12 mouse cellular contexts compared by ENCODE assay signal in the genomic region with DNA sequence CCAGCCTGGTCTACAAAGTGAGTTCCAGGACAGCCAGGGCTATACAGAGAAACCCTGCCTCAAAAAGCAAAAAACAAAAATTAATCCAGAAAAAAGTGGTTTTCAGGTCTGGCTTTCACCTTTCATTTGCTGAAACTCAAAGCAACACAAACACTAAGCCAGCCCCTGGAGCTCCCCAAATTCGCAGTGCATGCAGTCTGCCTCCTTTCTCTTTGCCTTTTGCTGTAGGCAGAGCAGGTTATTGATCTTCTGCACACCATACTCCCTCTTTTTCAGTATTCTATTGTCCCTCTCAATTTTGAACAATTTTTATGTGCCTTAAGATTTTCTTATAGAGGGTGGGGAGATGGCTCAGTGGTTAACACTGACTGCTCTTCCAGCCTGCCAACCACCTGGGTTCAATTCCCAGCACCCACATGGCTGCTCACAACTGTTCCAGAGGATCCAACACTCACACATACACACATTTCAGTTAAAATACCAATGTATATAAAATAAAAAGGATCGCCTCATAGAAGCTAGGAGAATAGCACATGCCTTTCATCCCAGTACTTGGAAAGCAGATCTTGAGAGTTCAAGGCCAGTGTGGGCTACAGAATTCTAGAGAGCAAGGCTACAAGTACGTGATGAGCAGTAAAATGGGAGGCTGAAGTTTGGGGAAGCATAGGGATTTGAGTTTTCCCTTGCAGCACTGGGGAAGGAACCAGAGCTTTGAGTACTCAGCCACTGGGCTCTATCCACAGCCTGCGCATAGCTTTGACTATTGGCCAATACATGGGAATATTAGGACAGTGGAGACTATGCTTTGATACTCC. TPM values are rescaled to one million over a fixed set of nuclear protein-coding genes. Genes with fewer than 3 reads are reported as not detected.
DNase-seq lines count a peak whose midpoint lies in the region; ATAC-seq and TF ChIP-seq lines count a peak whose summit lies in the region.
"Had no signal": no experiment of that assay in that cellular context is flagged by ENCODE, and none has a peak within 500 bp of the region (broad histone marks: within the 10 kb centered on the region; RNA-seq: fewer than 3 reads in every experiment).

No protein-coding gene starts in this region.

- TF ChIP-seq EP300 in heart, postnatal 0 days (IDR thresholded peaks at IDR 0.05; ENCODE audit: low read depth) = no peak

- TF ChIP-seq CTCF in heart, postnatal 0 days (IDR thresholded peaks at IDR 0.05; ENCODE audit: low read depth) = no peak
- no peak for TF ChIP-seq CTCF in spleen, adult 2 months (IDR thresholded peaks at IDR 0.05; ENCODE audit: extremely low read depth, insufficient read depth, insufficient read length, insufficient replicate concordance)

- no peak for ATAC-seq in heart, postnatal 0 days (ENCODE audit: insufficient read depth, low read depth)
- no peak for ATAC-seq in embryonic facial prominence, embryonic 15.5 days (ENCODE audit: insufficient number of reproducible peaks, low FRiP score, low TSS enrichment, low read depth)

- H3K4me1 ChIP-seq in heart, postnatal 0 days (ENCODE audit: control insufficient read depth, insufficient read depth) = peaks cover 18% of the 10 kb centered on the region
- H3K4me1 ChIP-seq in spleen, adult 2 months (ENCODE audit: control insufficient read depth, insufficient read depth, insufficient read length) = peaks cover 11% of the 10 kb centered on the region; the same call in 1 of the 2 replicates
- H3K4me1 ChIP-seq in embryonic facial prominence, embryonic 15.5 days = peaks cover 44% of the 10 kb centered on the region

- no peak for TF ChIP-seq POLR2A in spleen, adult 2 months (IDR thresholded peaks at IDR 0.05; ENCODE audit: low read depth, low read length)
- TF ChIP-seq POLR2A in myocyte (IDR thresholded peaks at IDR 0.05; ENCODE audit: insufficient read length, low read depth) = peak; percentile 32

- no peak for DNase-seq in heart, postnatal 0 days (ENCODE audit: low spot score)
- DNase-seq in heart, postnatal 4 days = no peak
- DNase-seq in spleen, adult 2 months (ENCODE audit: low read depth in 1 of 2, low spot score in 2 of 2) = no peak
- DNase-seq in spleen, postnatal 36 days (ENCODE audit: low spot score in 2 of 2) = no peak
- DNase-seq in cerebellum, adult 18-20 months = no peak
- DNase-seq in Muller cell, postnatal 12 days (ENCODE audit: inconsistent ontology term) = no peak
- DNase-seq: adrenal gland, postnatal 36 days; cerebellum, postnatal 10 days; kidney, postnatal 14 days had no signal

- H3K9me3 ChIP-seq in heart, postnatal 0 days (replicated peaks; ENCODE audit: control insufficient read depth, low read length) = no peaks in the 10 kb centered on the region
- H3K9me3 ChIP-seq in embryonic facial prominence, embryonic 15.5 days (replicated peaks) = no peaks in the 10 kb centered on the region

- peaks cover 45% of the 10 kb centered on the region for H3K36me3 ChIP-seq in heart, postnatal 0 days (replicated peaks; ENCODE audit: control insufficient read depth, insufficient read depth, low read length)
- peaks cover 29% of the 10 kb centered on the region for H3K36me3 ChIP-seq in spleen, adult 2 months (ENCODE audit: control insufficient read depth, insufficient read depth, low read length)
- peaks cover 57% of the 10 kb centered on the region for H3K36me3 ChIP-seq in embryonic facial prominence, embryonic 15.5 days
- H3K36me3 ChIP-seq in myocyte (ENCODE audit: control insufficient read depth, insufficient read depth) = peaks cover 39% of the 10 kb centered on the region

- H3K9ac ChIP-seq in heart, postnatal 0 days (replicated peaks; ENCODE audit: low read depth, low read length) = no peak overlapping the region
- no peak overlapping the region for H3K9ac ChIP-seq in embryonic facial prominence, embryonic 15.5 days

- H3K27ac ChIP-seq in heart, postnatal 0 days (ENCODE audit: low read depth) = peak overlapping the region; percentile 94
- H3K27ac ChIP-seq in spleen, adult 2 months (ENCODE audit: insufficient read depth, low read length) = peak overlapping the region; percentile 67
- peak overlapping the region; percentile 99; the same call in 1 of the 2 replicates for H3K27ac ChIP-seq in embryonic facial prominence, embryonic 15.5 days (replicated peaks)

- no peak overlapping the region for H3K4me2 ChIP-seq in heart, postnatal 0 days (ENCODE audit: low read depth, low read length)
- H3K4me2 ChIP-seq in embryonic facial prominence, embryonic 15.5 days (replicated peaks) = no peak overlapping the region
- H3K4me2 ChIP-seq in myocyte (ENCODE audit: low read depth) = peak overlapping the region; percentile 96

- no peak overlapping the region for H3ac ChIP-seq in myocyte (ENCODE audit: control insufficient read depth, insufficient read length)

- H3K79me2 ChIP-seq in myocyte (ENCODE audit: control insufficient read depth, insufficient read depth) = peaks cover 53% of the 10 kb centered on the region

- no peak overlapping the region for H3K4me3 ChIP-seq in heart, postnatal 0 days (ENCODE audit: low read depth, low read length)
- H3K4me3 ChIP-seq in spleen, adult 2 months (ENCODE audit: extremely low read depth, insufficient read depth, insufficient read length) = no peak overlapping the region
- H3K4me3 ChIP-seq in embryonic facial prominence, embryonic 15.5 days (replicated peaks) = no peak overlapping the region; the same call in 1 of the 2 replicates
- peak overlapping the region; percentile 65 for H3K4me3 ChIP-seq in myocyte

- H3K27me3 ChIP-seq in heart, postnatal 0 days (ENCODE audit: control insufficient read depth, insufficient read depth, low read length) = no peaks in the 10 kb centered on the region
- no peaks in the 10 kb centered on the region for H3K27me3 ChIP-seq in spleen, adult 2 months (ENCODE audit: control insufficient read depth, insufficient read depth, low read length)
- no peaks in the 10 kb centered on the region for H3K27me3 ChIP-seq in embryonic facial prominence, embryonic 15.5 days
- H3K27me3 ChIP-seq in myocyte (ENCODE audit: control insufficient read depth, insufficient read depth, insufficient read length) = no peaks in the 10 kb centered on the region

- 67% methylated on average over 4 of the region's 4 CpGs for WGBS in heart, postnatal 0 days
- 82% methylated on average over 4 of the region's 4 CpGs for WGBS in spleen, adult 2 months
- 72% methylated on average over 4 of the region's 4 CpGs for WGBS in embryonic facial prominence, embryonic 15.5 days

TF ChIP-seq in myocyte, 11 proteins besides CTCF, POLR2A, EP300 and RAD21:
- TF ChIP-seq REST (IDR thresholded peaks at IDR 0.05; ENCODE audit: insufficient read depth, insufficient read length) (no peak), POLR2AphosphoS2 (IDR thresholded peaks at IDR 0.05; ENCODE audit: insufficient read length, low read depth) (peak; percentile 82)
TF ChIP-seq in myocyte: peak in this region for 1.

RNA-seq across cellular contexts. Expression of gene Ppp4c, which starts 1.4 kb away (rescaled TPM):
- 93.7 and 118 TPM in 2 replicates for total RNA-seq in heart, postnatal 0 days (2014; rRNA removed; ENCODE audit: low replicate concordance)
- 75.8 and 77.4 TPM in 2 replicates for polyA plus RNA-seq in heart, postnatal 0 days (2015; fragmentation: Nextera tagmentation; extraction: Ambion mirVana)
- 10 to 100 TPM; 67.6 to 76.6 TPM for total RNA-seq in heart, postnatal 4 days (2021)
- polyA plus RNA-seq in spleen, adult 2 months (2012; rRNA removed) = 175 and 184 TPM in 2 replicates
- 232 and 234 TPM in 2 replicates for polyA plus RNA-seq in embryonic facial prominence, embryonic 15.5 days (2015; fragmentation: Nextera tagmentation; extraction: Ambion mirVana)
- 113 TPM for polyA plus RNA-seq in myocyte (2012; fragmentation: generic; extraction: Trizol)

RNA-seq across cellular contexts. Expression of gene Fam57b, which starts 3.8 kb away (rescaled TPM):
- 0.99 and 2.9 TPM in 2 replicates for total RNA-seq in heart, postnatal 0 days (2014; rRNA removed; ENCODE audit: low replicate concordance)
- polyA plus RNA-seq in heart, postnatal 0 days (2015; fragmentation: Nextera tagmentation; extraction: Ambion mirVana) = 2.6 and 3.0 TPM in 2 replicates
- 1 to 10 TPM; 7.7 to 9.3 TPM for total RNA-seq in heart, postnatal 4 days (2021)
- 0.30 and 0.62 TPM in 2 replicates for polyA plus RNA-seq in spleen, adult 2 months (2012; rRNA removed)
- 0.53 and 0.71 TPM in 2 replicates for polyA plus RNA-seq in embryonic facial prominence, embryonic 15.5 days (2015; fragmentation: Nextera tagmentation; extraction: Ambion mirVana)
- polyA plus RNA-seq in myocyte (2012; fragmentation: generic; extraction: Trizol) = 0.94 TPM
- total RNA-seq: hematopoietic stem cell, adult 5-6 weeks had no signal

RNA-seq across cellular contexts. Expression of gene Tbx6, which starts 12.4 kb away (rescaled TPM):
- total RNA-seq in heart, postnatal 0 days (2014; rRNA removed; ENCODE audit: low replicate concordance) = 0.23 and 1.3 TPM in 2 replicates
- polyA plus RNA-seq in heart, postnatal 0 days (2015; fragmentation: Nextera tagmentation; extraction: Ambion mirVana) = 0.07 TPM in 1 of 2 replicates, not detected in the other
- under 1 TPM in 1 of 2 experiments, not detected in 1; 0.26 TPM for total RNA-seq in heart, postnatal 4 days (2021)
- 16.6 and 17.9 TPM in 2 replicates for polyA plus RNA-seq in spleen, adult 2 months (2012; rRNA removed)
- polyA plus RNA-seq in embryonic facial prominence, embryonic 15.5 days (2015; fragmentation: Nextera tagmentation; extraction: Ambion mirVana) = 0.71 and 0.81 TPM in 2 replicates
- 0.23 TPM for polyA plus RNA-seq in myocyte (2012; fragmentation: generic; extraction: Trizol)
- total RNA-seq: hematopoietic stem cell, adult 5-6 weeks had no signal

RNA-seq across cellular contexts. Expression of gene Ypel3, which starts 16.9 kb away (rescaled TPM):
- total RNA-seq in heart, postnatal 0 days (2014; rRNA removed; ENCODE audit: low replicate concordance) = 88.9 and 146 TPM in 2 replicates
- polyA plus RNA-seq in heart, postnatal 0 days (2015; fragmentation: Nextera tagmentation; extraction: Ambion mirVana) = 84.1 and 111 TPM in 2 replicates
- total RNA-seq in heart, postnatal 4 days (2021) = 10 to 100 TPM; 31.8 to 34.0 TPM
- polyA plus RNA-seq in spleen, adult 2 months (2012; rRNA removed) = 393 and 605 TPM in 2 replicates
- 145 and 148 TPM in 2 replicates for polyA plus RNA-seq in embryonic facial prominence, embryonic 15.5 days (2015; fragmentation: Nextera tagmentation; extraction: Ambion mirVana)
- polyA plus RNA-seq in myocyte (2012; fragmentation: generic; extraction: Trizol) = 82.2 TPM

RNA-seq across cellular contexts. Expression of gene Gdpd3, which starts 27.5 kb away (rescaled TPM):
- total RNA-seq in heart, postnatal 0 days (2014; rRNA removed; ENCODE audit: low replicate concordance) = 7.3 and 7.9 TPM in 2 replicates
- 0.69 and 0.77 TPM in 2 replicates for polyA plus RNA-seq in heart, postnatal 0 days (2015; fragmentation: Nextera tagmentation; extraction: Ambion mirVana)
- 1 to 10 TPM; 3.7 to 4.2 TPM for total RNA-seq in heart, postnatal 4 days (2021)
- polyA plus RNA-seq in spleen, adult 2 months (2012; rRNA removed) = 7.7 and 62.7 TPM in 2 replicates
- 11.1 and 12.4 TPM in 2 replicates for polyA plus RNA-seq in embryonic facial prominence, embryonic 15.5 days (2015; fragmentation: Nextera tagmentation; extraction: Ambion mirVana)
- 1.1 TPM for polyA plus RNA-seq in myocyte (2012; fragmentation: generic; extraction: Trizol)
